Mouse (Mus musculus) neural tube, embryonic 15.5 days (tissue): ENCODE data around the gene Tlcd2. TPM values are rescaled to one million over a fixed set of nuclear protein-coding genes. Genes with fewer than 3 reads are reported as not detected.
"Not testable (repeated sequence)": the region's sequence is repeated elsewhere in the genome, so short reads cannot be mapped to it uniquely, and the experiment has no call there.

ENCODE experiments used
- ATAC-seq: fragments of 200-750 bp; cut with Nextera tagmentation; 2 replicates; pipeline ENCODE4 v1.8.0; 2017; ENCODE audit warnings: mild to moderate bottlenecking, moderate TSS enrichment, moderate library complexity; ENCODE audit not compliant: low FRiP score
- H3K27ac ChIP-seq: fragments of 300-500 bp; sonication (generic); replicated peaks from 2 replicates; pipeline ENCODE4 v1.5.1; 2015; ENCODE audit warnings: mild to moderate bottlenecking, inconsistent platforms
- H3K27me3 ChIP-seq: fragments of 300-500 bp; sonication (generic); replicated peaks from 2 replicates; pipeline ENCODE4 v1.6.1; 2015; ENCODE audit warnings: inconsistent platforms
- H3K36me3 ChIP-seq: fragments of 300-500 bp; sonication (generic); 2 replicates; pipeline ENCODE4 v1.6.1; 2015; ENCODE audit warnings: inconsistent platforms
- H3K4me1 ChIP-seq: fragments of 300-500 bp; sonication (generic); 2 replicates; pipeline ENCODE4 v1.6.1; 2015; ENCODE audit warnings: inconsistent platforms
- H3K4me2 ChIP-seq: fragments of 300-500 bp; sonication (generic); 2 replicates; pipeline ENCODE4 v1.6.1; 2015; ENCODE audit warnings: inconsistent platforms, mild to moderate bottlenecking, moderate library complexity
- H3K4me3 ChIP-seq: fragments of 300-500 bp; sonication (generic); replicated peaks from 2 replicates; pipeline ENCODE4 v1.5.1; 2015; ENCODE audit warnings: mild to moderate bottlenecking, inconsistent platforms
- H3K9ac ChIP-seq: fragments of 300-500 bp; sonication (generic); replicated peaks from 2 replicates; pipeline ENCODE4 v1.6.1; 2015; ENCODE audit warnings: mild to moderate bottlenecking, inconsistent platforms
- H3K9me3 ChIP-seq: fragments of 300-500 bp; sonication (generic); replicated peaks from 2 replicates; pipeline ENCODE4 v1.6.1; 2016; ENCODE audit warnings: inconsistent platforms
- WGBS: fragments of 180-500 bp; shearing (Covaris S2); methylation state at CpG from one replicate; pipeline ENCODE4 v1.1.7; 2015; ENCODE audit warnings: mixed read lengths; 5-methylcytosine and 5-hydroxymethylcytosine counted together
- polyA plus RNA-seq: library from polyadenylated mRNA; unstranded; fragments of >200 nt; fragmentation: Nextera tagmentation; extraction: Ambion mirVana; gene quantifications from 2 replicates; pipeline ENCODE4 v1.2.1, GENCODE M21; 2015

Gene Tlcd2
- polyA plus RNA-seq, 1 experiment from 2014 or later = 2.4 TPM

- WGBS = 87% methylated on average over 8 of the region's 8 CpGs
- no peak for ATAC-seq
- H3K36me3 ChIP-seq = peaks cover 46% of the 10 kb centered on the region
Observed at GRCm38 (mm10) chr11:75450304-75450908, 11.1 kb upstream of the Tlcd2 start.

GRCm38 (mm10) chr11:75450936-75451335, 10.6 kb upstream of the Tlcd2 start:
- WGBS = 89% methylated on average over 15 of the region's 15 CpGs
- no peak overlapping the region for H3K9ac ChIP-seq
- no peaks in the 10 kb centered on the region for H3K27me3 ChIP-seq
- no peak overlapping the region for H3K27ac ChIP-seq
- H3K4me3 ChIP-seq = no peak overlapping the region
- peaks cover 40% of the 10 kb centered on the region for H3K36me3 ChIP-seq
- no peak for ATAC-seq
- H3K4me1 ChIP-seq = peaks cover 50% of the 10 kb centered on the region
- H3K9me3 ChIP-seq = no peaks in the 10 kb centered on the region
- no peak overlapping the region for H3K4me2 ChIP-seq

More at GRCm38 (mm10) chr11:75450304-75450908, 11.1 kb upstream of the Tlcd2 start:
- no peak overlapping the region for H3K9ac ChIP-seq
- no peak overlapping the region for H3K4me3 ChIP-seq
- no peak overlapping the region for H3K27ac ChIP-seq
- no peaks in the 10 kb centered on the region for H3K27me3 ChIP-seq
- no peak overlapping the region for H3K4me2 ChIP-seq
- peaks cover 49% of the 10 kb centered on the region for H3K4me1 ChIP-seq
- H3K9me3 ChIP-seq = no peaks in the 10 kb centered on the region

- peaks cover 32% of the 10 kb centered on the region for H3K36me3 ChIP-seq
- H3K9ac ChIP-seq = no peak overlapping the region
- H3K4me3 ChIP-seq = no peak overlapping the region
- no peaks in the 10 kb centered on the region for H3K27me3 ChIP-seq
- no peak for ATAC-seq
- H3K4me2 ChIP-seq = no peak overlapping the region
- peaks cover 50% of the 10 kb centered on the region for H3K4me1 ChIP-seq
- WGBS = 95% methylated on average over 8 of the region's 8 CpGs
- H3K27ac ChIP-seq = no peak overlapping the region
- H3K9me3 ChIP-seq = no peaks in the 10 kb centered on the region
Observed at GRCm38 (mm10) chr11:75452081-75452480, 9.4 kb upstream of the Tlcd2 start.

GRCm38 (mm10) chr11:75452812-75453557, 8.5 kb upstream of the Tlcd2 start:
- no peak for ATAC-seq
- Histone ChIP-seq H3K4me3 (no peak overlapping the region; the same call in 1 of the 2 replicates), H3K4me1 (peaks cover 50% of the 10 kb centered on the region), H3K27me3 (no peaks in the 10 kb centered on the region), H3K27ac (no peak overlapping the region), H3K36me3 (peaks cover 23% of the 10 kb centered on the region), H3K9me3 (no peaks in the 10 kb centered on the region), H3K4me2 (peak overlapping the region; percentile 97), H3K9ac (no peak overlapping the region)
- 93% methylated on average over 31 of the region's 31 CpGs for WGBS

- peak within 1 kb of the TSS; percentile 63 for H3K9ac ChIP-seq
- 2% methylated on average over 56 of the region's 56 CpGs for WGBS
Observed at GRCm38 (mm10) chr11:75453991-75454930, 7.3 kb upstream of the Tlcd2 start, which contains the start of gene Wdr81. Wdr81 (minus strand) TSS chr11:75454717.

GRCm38 (mm10) chr11:75455041-75455736, 6.3 kb upstream of the Tlcd2 start:
- Histone ChIP-seq H3K4me2 (peak overlapping the region; percentile 97), H3K4me1 (peaks cover 57% of the 10 kb centered on the region), H3K27me3 (no peaks in the 10 kb centered on the region), H3K36me3 (peaks cover 7% of the 10 kb centered on the region; the same call in 1 of the 2 replicates), H3K9me3 (no peaks in the 10 kb centered on the region), H3K9ac (peak overlapping the region; percentile 63), H3K4me3 (peak overlapping the region; percentile 66), H3K27ac (peak overlapping the region; percentile 70)
- ATAC-seq = no peak
- WGBS = 77% methylated on average over 10 of the region's 10 CpGs

More at GRCm38 (mm10) chr11:75453991-75454930, 7.3 kb upstream of the Tlcd2 start, which contains the start of gene Wdr81:
- Histone ChIP-seq H3K4me3 (peak within 1 kb of the TSS; percentile 66), H3K4me1 (peaks cover 50% of the 10 kb centered on the region), H3K9me3 (no peaks in the 10 kb centered on the region), H3K27ac (peak within 1 kb of the TSS; percentile 70), H3K36me3 (peaks cover 11% of the 10 kb centered on the region; the same call in 1 of the 2 replicates), H3K4me2 (peak within 1 kb of the TSS; percentile 97), H3K27me3 (no peaks in the 10 kb centered on the region)
- ATAC-seq = peak; percentile 94

GRCm38 (mm10) chr11:75455971-75456370, 5.5 kb upstream of the Tlcd2 start:
- H3K9me3 ChIP-seq, H3K36me3 ChIP-seq, H3K4me3 ChIP-seq, H3K27ac ChIP-seq, H3K9ac ChIP-seq, H3K27me3 ChIP-seq, ATAC-seq, H3K4me2 ChIP-seq: not testable (repeated sequence)
- WGBS = 91% methylated on average over 2 of the region's 2 CpGs
- peaks cover 55% of the 10 kb centered on the region for H3K4me1 ChIP-seq

GRCm38 (mm10) chr11:75456440-75456871, 5.1 kb upstream of the Tlcd2 start:
- 93% methylated on average over 7 of the region's 7 CpGs for WGBS
- H3K4me3 ChIP-seq = no peak overlapping the region
- no peaks in the 10 kb centered on the region for H3K9me3 ChIP-seq
- H3K4me1 ChIP-seq = peaks cover 51% of the 10 kb centered on the region
- 0 out of 2 replicates have a peak, but pooled peaks cover under 1% of the 10 kb centered on the region for H3K36me3 ChIP-seq
- H3K9ac ChIP-seq = no peak overlapping the region
- no peak for ATAC-seq
- H3K4me2 ChIP-seq = no peak overlapping the region
- no peaks in the 10 kb centered on the region for H3K27me3 ChIP-seq
- H3K27ac ChIP-seq = no peak overlapping the region

- Histone ChIP-seq H3K36me3 (no peaks in the 10 kb centered on the region), H3K9ac (0 out of 2 replicates have a peak overlapping the region, but pooled peaks have one; percentile 10), H3K4me2 (no peak overlapping the region), H3K27ac (no peak overlapping the region), H3K4me3 (no peak overlapping the region), H3K4me1 (peaks cover 47% of the 10 kb centered on the region), H3K27me3 (no peaks in the 10 kb centered on the region), H3K9me3 (no peaks in the 10 kb centered on the region)
- no peak for ATAC-seq
- 12% methylated on average over 3 of the region's 3 CpGs for WGBS
Observed at GRCm38 (mm10) chr11:75458169-75458568, 3.3 kb upstream of the Tlcd2 start.

GRCm38 (mm10) chr11:75458628-75459041, 2.9 kb upstream of the Tlcd2 start:
- Histone ChIP-seq H3K9me3 (no peaks in the 10 kb centered on the region), H3K27ac (no peak overlapping the region), H3K9ac (no peak overlapping the region), H3K4me3 (no peak overlapping the region), H3K4me2 (no peak overlapping the region), H3K4me1 (peaks cover 47% of the 10 kb centered on the region), H3K36me3 (no peaks in the 10 kb centered on the region), H3K27me3 (no peaks in the 10 kb centered on the region)
- ATAC-seq = no peak
- WGBS = 88% methylated on average over 8 of the region's 8 CpGs
